Mouse (Mus musculus) thymus, adult 2 months (tissue): ENCODE measurements around the gene Pkp1. TPM values are rescaled to one million over a fixed set of nuclear protein-coding genes. Genes with fewer than 3 reads are reported as not detected.

ENCODE experiments used
- DNase-seq: peaks from one replicate; pipeline ENCODE4 v3.0.0; 2021
- H3K27ac ChIP-seq: fragments of 200-500 bp; 2 replicates; pipeline ENCODE4 v1.5.1; 2012; ENCODE audit warnings: low read length, control low read depth; ENCODE audit not compliant: control insufficient read depth, insufficient read depth
- H3K27me3 ChIP-seq: fragments of 200-500 bp; 2 replicates; pipeline ENCODE4 v1.6.1; 2012; ENCODE audit warnings: mild to moderate bottlenecking, low read length, moderate library complexity, mixed read lengths; ENCODE audit not compliant: control insufficient read depth, insufficient read depth
- H3K36me3 ChIP-seq: fragments of 200-500 bp; 2 replicates; pipeline ENCODE4 v1.6.1; 2012; ENCODE audit warnings: mild to moderate bottlenecking, low read length, moderate library complexity; ENCODE audit not compliant: control insufficient read depth, insufficient read depth
- H3K4me1 ChIP-seq: fragments of 200-500 bp; replicated peaks from 2 replicates; pipeline ENCODE4 v1.6.1; 2012; ENCODE audit warnings: low read length; ENCODE audit not compliant: control insufficient read depth, insufficient read depth
- H3K4me3 ChIP-seq: fragments of 200-500 bp; 2 replicates; pipeline ENCODE4 v1.5.1; 2012; ENCODE audit warnings: mild to moderate bottlenecking, low read length, control low read depth, moderate library complexity; ENCODE audit not compliant: control insufficient read depth, insufficient read depth
- CTCF ChIP-seq: fragments of 200-500 bp; IDR thresholded peaks from 2 replicates; pipeline ENCODE4 v1.5.1; 2012; ENCODE audit warnings: mild to moderate bottlenecking, control low read depth, low read length, moderate library complexity, borderline replicate concordance; ENCODE audit not compliant: control insufficient read depth, poor library complexity, insufficient read depth; ENCODE audit errors: extremely low read depth
- POLR2A ChIP-seq: fragments of 200-500 bp; IDR thresholded peaks from 2 replicates; pipeline ENCODE4 v1.6.1; 2012; ENCODE audit warnings: mild to moderate bottlenecking, low read length, control low read depth, moderate library complexity; ENCODE audit not compliant: control insufficient read depth, poor library complexity, insufficient read depth; ENCODE audit errors: extremely low read depth
- WGBS: fragments of 180-500 bp; shearing (Covaris S2); methylation state at CpG from one replicate; pipeline ENCODE4 v1.1.7; 2018; 5-methylcytosine and 5-hydroxymethylcytosine counted together
- polyA plus RNA-seq: library from polyadenylated mRNA; depleted of rRNA; stranded (reverse); fragments of >200 nt; gene quantifications from 2 replicates; pipeline ENCODE4 v1.2.3, GENCODE M21; 2012

Pkp1 gene
- polyA plus RNA-seq, 1 experiment: 30.1 TPM

DNA sequence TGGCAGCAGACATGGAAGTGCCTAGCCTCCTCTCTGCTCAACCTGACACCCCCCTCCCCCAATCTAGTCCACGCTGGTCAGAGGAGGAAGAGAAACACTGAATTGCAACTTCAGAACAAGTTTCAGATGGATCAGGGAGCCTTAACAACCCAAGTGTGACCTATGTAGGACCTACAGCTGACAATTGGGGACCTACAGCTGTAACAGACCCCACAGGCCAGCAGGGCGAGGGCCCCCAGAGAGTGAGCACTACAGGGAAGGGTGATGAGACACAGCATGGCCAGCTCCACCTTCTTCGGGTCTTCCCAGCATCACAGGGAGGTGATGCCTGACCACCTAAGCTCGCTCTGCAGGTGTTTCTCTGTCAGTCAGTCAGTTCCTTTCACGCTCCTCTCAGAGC, 57.9 kb downstream of the Pkp1 start:
- no peak overlapping the region for H3K4me3 ChIP-seq
- no peaks in the 10 kb centered on the region for H3K4me1 ChIP-seq
- H3K36me3 ChIP-seq: no peaks in the 10 kb centered on the region
- no peak for TF ChIP-seq CTCF
- TF ChIP-seq POLR2A: no peak
- H3K27me3 ChIP-seq: no peaks in the 10 kb centered on the region
- WGBS: 82% methylated on average over 5 of the region's 5 CpGs
- no peak overlapping the region for H3K27ac ChIP-seq
- no peak for DNase-seq

DNA sequence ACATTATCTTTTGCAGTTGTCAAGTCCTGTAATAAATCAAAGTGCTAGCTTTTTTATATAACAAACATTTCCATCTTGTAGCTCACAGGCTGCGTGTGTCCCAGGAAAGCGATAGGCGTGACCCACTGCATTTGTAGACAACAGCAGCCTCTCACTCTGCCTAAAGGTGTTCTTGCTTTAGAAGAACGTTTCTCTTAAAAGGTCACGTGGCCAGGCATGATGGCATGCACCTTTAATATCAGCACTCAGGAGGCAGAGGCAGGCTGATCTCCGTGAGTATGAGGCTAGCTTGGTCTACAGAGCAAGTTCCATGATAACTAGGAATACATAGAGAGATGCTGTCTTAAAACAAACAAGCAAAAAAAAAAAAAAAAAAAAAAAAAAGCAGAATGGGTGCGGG, 60.5 kb downstream of the Pkp1 start:
- no peak overlapping the region for H3K27ac ChIP-seq
- H3K4me3 ChIP-seq: no peak overlapping the region
- no peaks in the 10 kb centered on the region for H3K27me3 ChIP-seq
- H3K4me1 ChIP-seq: no peaks in the 10 kb centered on the region
- H3K36me3 ChIP-seq: no peaks in the 10 kb centered on the region
- DNase-seq: no peak
- no peak for TF ChIP-seq POLR2A
- TF ChIP-seq CTCF: no peak
- WGBS: 95% methylated on average over 7 of the region's 7 CpGs

DNA sequence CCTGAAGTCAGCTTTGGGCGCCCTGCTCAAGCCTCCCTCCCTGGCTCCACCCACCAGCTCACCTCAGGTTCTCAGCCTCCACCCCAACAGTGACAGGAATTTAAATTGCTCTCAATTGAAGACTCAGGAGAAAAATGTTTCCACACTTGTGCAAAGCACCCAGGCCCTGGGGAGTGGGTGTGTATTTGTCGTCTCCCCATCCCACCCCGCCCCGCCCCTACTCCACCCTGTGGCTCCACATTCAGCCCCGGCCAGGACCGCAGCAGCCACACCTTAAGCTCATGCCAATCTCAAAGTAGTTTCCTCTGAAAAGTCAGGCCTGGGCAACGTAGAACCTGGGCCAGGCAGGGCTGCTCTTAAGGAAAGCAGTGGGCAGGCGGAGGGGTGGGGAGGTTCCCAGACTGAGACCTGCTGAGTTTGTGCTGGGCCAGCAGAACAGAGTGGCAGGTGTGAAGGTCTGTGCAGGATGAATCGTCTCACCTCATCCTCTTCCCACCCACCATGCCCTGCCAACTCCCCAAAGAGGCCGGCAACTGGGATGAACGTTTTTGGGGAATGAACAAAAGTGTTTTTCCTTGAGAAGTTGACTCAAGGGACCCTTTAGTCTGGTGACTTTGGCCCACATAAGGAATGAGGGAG, 61.8 kb downstream of the Pkp1 start:
- H3K36me3 ChIP-seq: no peaks in the 10 kb centered on the region
- no peak overlapping the region for H3K27ac ChIP-seq
- H3K4me3 ChIP-seq: no peak overlapping the region
- WGBS: 87% methylated on average over 11 of the region's 11 CpGs
- H3K4me1 ChIP-seq: no peaks in the 10 kb centered on the region
- TF ChIP-seq POLR2A: no peak
- TF ChIP-seq CTCF: no peak
- no peaks in the 10 kb centered on the region for H3K27me3 ChIP-seq
- no peak for DNase-seq

DNA sequence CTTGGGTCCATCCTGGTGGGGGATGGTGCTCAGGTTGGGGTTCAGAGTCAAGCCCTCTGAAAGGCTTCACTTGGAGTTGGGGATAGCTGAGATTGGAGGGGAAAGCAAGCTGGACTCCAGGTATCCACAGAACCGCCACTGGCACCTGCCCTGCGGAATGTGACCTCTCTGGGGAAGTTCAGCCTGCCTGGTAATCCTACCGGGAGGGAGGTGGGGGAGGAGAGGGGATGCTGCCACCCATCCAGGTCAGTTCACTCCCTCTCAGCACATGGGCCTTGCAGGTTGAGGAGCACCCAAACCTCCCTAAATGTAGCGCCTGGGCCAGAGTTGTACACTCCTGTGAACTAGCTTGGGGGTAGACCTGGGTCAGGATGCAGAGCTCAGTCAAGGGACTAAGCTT, 62.9 kb downstream of the Pkp1 start:
- no peaks in the 10 kb centered on the region for H3K4me1 ChIP-seq
- H3K27ac ChIP-seq: no peak overlapping the region
- no peaks in the 10 kb centered on the region for H3K27me3 ChIP-seq
- no peak overlapping the region for H3K4me3 ChIP-seq
- no peak for DNase-seq
- H3K36me3 ChIP-seq: no peaks in the 10 kb centered on the region
- TF ChIP-seq CTCF (no peak), POLR2A (no peak)
- WGBS: 98% methylated on average over 4 of the region's 4 CpGs

DNA sequence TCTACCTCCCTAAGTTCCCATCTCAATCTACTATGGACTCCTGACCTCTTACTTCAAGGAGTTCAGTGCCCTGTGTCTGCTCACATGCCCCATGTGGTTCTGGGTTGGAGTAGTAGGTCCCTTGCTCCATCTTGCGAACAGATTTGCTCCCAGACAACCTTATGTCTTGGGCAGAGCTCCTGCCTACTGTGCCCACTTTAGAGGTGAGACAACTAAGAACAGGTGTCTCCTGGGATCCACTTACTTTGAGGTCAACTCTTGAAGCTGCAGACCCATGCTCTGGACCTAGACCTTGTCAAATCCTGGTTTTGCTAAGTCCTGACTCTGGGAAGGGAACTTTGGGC, 63.7 kb downstream of the Pkp1 start:
- Histone ChIP-seq H3K27me3 (no peaks in the 10 kb centered on the region), H3K36me3 (no peaks in the 10 kb centered on the region), H3K27ac (no peak overlapping the region), H3K4me3 (no peak overlapping the region), H3K4me1 (no peaks in the 10 kb centered on the region)
- TF ChIP-seq POLR2A: no peak
- TF ChIP-seq CTCF: no peak
- no peak for DNase-seq
- WGBS: 100% methylated on average over 1 of the region's 1 CpGs

DNA sequence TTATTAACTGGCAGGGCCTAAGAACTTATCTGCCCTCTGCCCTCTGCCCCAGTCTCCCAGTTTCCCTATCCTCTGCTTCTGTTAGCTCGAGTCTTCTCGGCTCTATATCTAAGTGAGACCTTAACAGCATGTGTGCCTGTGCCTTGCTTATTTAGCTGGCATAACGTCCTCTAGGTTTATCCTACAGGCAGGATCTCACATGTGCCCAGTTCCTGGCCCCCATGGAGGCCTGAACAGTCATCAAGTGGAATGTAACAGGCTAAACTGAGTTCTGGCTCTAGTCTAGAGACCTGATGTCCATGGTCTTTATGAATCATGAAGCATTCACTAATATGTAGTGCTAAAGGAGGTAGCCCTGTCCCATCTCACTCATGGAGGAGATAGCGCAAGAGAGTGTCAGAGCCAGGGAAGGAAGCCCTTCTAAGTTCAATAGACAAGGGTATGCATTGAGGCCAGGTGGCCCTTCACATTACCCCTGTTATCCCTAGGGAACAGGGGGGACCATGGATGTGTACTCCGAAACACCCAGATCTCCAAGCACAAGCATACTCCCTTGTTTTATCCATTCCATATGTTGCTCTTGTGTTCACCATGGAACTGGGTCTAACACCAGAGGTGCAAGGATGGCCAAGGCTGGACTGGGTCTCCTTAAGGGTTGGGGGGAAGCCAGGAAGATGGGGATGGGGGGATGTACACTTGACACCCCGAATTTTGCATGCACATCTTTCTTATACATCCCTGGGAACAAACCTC, 64.2 kb downstream of the Pkp1 start:
- Histone ChIP-seq H3K27me3 (no peaks in the 10 kb centered on the region), H3K36me3 (no peaks in the 10 kb centered on the region), H3K4me1 (no peaks in the 10 kb centered on the region), H3K27ac (no peak overlapping the region), H3K4me3 (no peak overlapping the region)
- 96% methylated on average over 6 of the region's 6 CpGs for WGBS
- no peak for TF ChIP-seq POLR2A
- no peak for DNase-seq

DNA sequence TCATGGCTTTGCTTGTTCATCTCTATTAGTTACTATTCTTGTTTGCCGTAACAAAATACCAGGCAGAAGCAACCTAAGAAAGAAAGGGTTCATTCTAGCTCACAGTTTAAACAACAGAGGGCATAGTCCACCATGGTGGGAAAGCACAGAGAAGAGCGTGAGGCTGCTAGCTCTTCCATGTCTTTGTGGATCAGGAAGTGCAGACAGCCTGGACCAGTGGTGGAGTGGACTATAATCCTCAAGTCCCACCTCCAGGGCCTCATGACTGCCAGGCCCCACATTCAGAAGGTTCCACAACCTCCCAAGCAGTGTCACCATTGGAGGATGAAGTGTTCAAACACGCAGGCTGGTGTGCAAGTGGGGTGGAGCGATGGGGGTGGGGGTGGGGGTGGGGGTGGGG, 65.8 kb downstream of the Pkp1 start:
- no peaks in the 10 kb centered on the region for H3K4me1 ChIP-seq
- 97% methylated on average over 4 of the region's 4 CpGs for WGBS
- H3K27me3 ChIP-seq: no peaks in the 10 kb centered on the region
- no peak for DNase-seq
- H3K27ac ChIP-seq: no peak overlapping the region
- H3K36me3 ChIP-seq: no peaks in the 10 kb centered on the region
- TF ChIP-seq POLR2A (no peak), CTCF (no peak)
- no peak overlapping the region for H3K4me3 ChIP-seq
